Mouse (Mus musculus): ENCODE measurements at regions not wholly inside any gene's neighbourhood (a gene's known extent, or its start where the extent isn't known, plus 50 kb on each side); places are given as distances from the start of the nearest gene placed in this dataset.

DNA sequence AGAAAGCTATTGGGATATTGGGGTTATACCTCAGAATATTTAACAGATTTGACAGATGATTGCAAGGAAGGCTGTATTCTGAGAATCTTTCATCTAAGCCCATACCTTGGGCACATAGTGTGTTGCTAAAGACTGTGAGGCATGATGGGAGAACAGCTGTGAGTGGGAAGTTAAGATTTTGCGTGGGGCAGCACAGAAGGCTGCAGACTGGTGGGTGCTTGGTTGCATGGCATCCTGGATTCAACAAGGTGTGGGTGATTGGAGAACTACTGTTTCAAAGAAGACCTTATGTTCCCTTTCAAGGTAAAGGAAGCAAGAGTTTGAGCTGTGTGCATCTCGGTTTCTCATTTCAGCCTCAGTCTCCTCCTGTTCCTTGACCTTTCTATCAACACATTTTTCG is 584.8 kb downstream of the Sh2d4b start:
- peak; percentile 85 to 90 for DNase-seq (ENCODE audit: low spot score in 2 of 2)

DNA sequence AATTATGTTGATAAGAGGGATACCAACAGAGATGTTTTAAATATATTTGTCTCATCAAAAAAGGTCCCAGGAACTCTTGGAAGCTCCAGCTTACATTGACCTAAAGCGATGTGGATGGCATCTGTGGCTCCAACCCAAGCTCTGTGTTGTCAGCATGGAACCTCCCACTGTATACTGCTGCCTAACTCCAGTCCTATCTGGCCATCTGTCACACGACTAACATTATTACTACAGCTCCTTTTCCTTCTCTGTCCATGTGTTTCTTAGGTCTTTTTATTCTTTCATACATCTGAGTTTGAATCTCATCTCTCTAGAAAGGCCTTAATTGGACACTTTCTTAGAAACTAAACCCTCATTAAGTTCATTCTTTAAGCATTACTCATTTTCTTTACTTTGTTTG is 613.9 kb downstream of the Sh2d4b start:
- DNase-seq (ENCODE audit: low spot score in 2 of 2) = no peak

DNA sequence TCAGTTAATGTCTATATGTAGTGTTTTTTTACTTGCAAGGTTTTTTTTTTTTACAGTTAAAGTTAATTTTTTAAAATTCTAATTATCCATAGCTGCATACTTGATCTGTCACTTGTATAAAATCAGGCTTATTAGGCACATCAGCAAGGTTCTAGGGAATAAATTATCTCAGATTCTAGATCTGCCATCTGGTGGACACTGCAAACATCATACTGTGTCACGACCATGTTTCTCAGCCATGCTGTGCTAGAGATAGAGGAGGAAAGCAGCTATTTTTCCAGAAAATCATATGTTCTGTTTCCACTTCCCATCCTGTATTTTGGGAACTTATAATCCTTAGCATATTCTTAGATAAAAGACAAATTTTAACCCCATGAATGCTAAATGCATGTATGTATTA is 617.7 kb downstream of the Sh2d4b start:
- DNase-seq (ENCODE audit: low spot score in 2 of 2) = no peak

DNA sequence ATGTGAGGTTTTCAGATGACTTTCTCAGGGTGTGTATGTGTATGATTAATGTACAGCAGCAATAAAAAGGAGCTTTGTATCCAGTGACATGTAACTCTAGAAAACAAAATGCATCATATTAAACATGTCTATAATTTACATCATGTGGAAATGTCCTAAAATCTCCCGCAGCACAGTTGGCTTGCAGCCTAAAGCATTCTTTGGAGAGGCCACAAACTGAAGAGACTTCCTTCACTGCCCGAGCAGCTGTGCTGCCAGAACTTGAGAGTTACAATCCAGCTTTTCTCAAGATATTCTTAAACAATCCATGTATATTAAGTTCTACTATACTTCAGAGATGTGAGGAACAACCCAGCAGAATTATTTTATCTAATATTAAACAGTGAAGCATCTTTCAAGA is 631.4 kb downstream of the Sh2d4b start:
- DNase-seq (ENCODE audit: low spot score in 2 of 2) = no peak

DNA sequence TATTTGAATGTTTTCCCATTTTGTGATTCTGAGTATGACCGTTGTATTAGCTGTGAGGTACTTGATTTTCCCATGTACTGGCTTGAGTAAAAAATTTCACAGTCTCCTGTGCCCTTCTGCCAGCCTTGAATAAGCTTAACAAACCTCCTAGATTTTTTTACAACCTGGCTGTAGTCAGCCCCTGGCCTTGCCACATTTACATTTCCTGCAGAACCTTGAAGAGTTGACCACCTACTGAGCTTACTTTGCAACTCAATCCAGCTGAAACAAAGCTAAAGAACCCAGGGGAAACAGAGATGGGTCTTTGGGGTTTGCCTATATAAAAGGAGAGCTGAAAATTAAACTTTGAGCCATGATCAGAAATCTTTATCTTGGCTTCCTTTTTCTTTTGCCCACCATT is 661.0 kb downstream of the Sh2d4b start:
- no peak for DNase-seq (ENCODE audit: low spot score in 2 of 2)

DNA sequence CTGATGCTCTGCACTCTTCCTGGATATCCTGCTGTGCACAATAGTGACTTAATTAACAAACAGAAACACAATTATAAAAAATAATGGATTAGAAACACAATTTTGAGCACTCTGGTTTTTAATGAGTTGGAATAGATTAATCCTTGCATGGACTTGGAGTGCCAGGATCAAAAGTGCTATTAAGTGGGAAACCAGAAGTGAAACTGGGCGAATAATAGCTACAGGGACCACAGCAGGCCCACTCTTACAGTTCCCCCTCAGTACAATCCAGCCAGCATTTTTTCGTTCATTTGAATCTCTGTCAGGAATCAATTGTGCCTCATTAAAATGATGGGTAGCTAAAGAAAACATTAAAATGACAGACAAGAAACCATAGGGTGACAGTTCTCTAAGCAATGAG is 668.7 kb downstream of the Sh2d4b start:
- DNase-seq (ENCODE audit: low spot score in 2 of 2) = no peak

All from right cerebral cortex, postnatal 36 days (tissue).